Mouse (Mus musculus): ENCODE data around the gene Csk.

- TF ChIP-seq CTCF (IDR thresholded peaks at IDR 0.05; ENCODE audit: control insufficient read depth, insufficient read depth, insufficient read length) (no peak), MAX (IDR thresholded peaks at IDR 0.05) (no peak), USF1 (IDR thresholded peaks at IDR 0.05; ENCODE audit: low read depth) (no peak), FOSL1 (IDR thresholded peaks at IDR 0.05; ENCODE audit: insufficient read depth, low read length, poor library complexity, severe bottlenecking) (no peak)
Measured at GRCm38 (mm10) chr9:57604875-57605274, 48.6 kb downstream of the Csk start.

Data from C2C12 (cell line).